Mouse (Mus musculus) myocyte (in vitro differentiated cells): ENCODE results near the gene Serpine1. TPM values are rescaled to one million over a fixed set of nuclear protein-coding genes. Genes with fewer than 3 reads are reported as not detected.

ENCODE experiments used
- H3K27me3 ChIP-seq: one replicate; pipeline ENCODE4 v1.6.1; 2011; ENCODE audit not compliant: control insufficient read depth, insufficient read depth, insufficient read length
- H3K36me3 ChIP-seq: one replicate; pipeline ENCODE4 v1.6.1; 2011; ENCODE audit not compliant: control insufficient read depth, insufficient read depth
- H3K4me2 ChIP-seq: one replicate; pipeline ENCODE4 v1.6.1; 2011; ENCODE audit warnings: low read depth, control low read depth
- H3K4me3 ChIP-seq: one replicate; pipeline ENCODE4 v1.5.1; 2011; ENCODE audit warnings: mild to moderate bottlenecking, control low read depth, moderate library complexity
- H3K79me2 ChIP-seq: one replicate; pipeline ENCODE4 v1.6.1; 2011; ENCODE audit not compliant: control insufficient read depth, insufficient read depth
- H3ac ChIP-seq: one replicate; pipeline ENCODE4 v1.6.1; 2011; ENCODE audit not compliant: control insufficient read depth, insufficient read length
- CEBPB ChIP-seq: IDR thresholded peaks from 2 replicates; pipeline ENCODE4 v1.6.1; 2011; ENCODE audit warnings: mild to moderate bottlenecking, moderate library complexity; ENCODE audit not compliant: poor library complexity, insufficient read depth, severe bottlenecking
- E2F4 ChIP-seq: IDR thresholded peaks from one replicate; pipeline ENCODE4 v1.6.1; 2011; ENCODE audit warnings: mild to moderate bottlenecking, control low read depth, moderate library complexity; ENCODE audit not compliant: insufficient read depth
- MAX ChIP-seq: IDR thresholded peaks from one replicate; pipeline ENCODE4 v1.6.1; 2011; ENCODE audit warnings: low read depth, mild to moderate bottlenecking, control low read depth
- MYOD1 ChIP-seq, 3 experiments: IDR thresholded peaks; one replicate each; pipeline ENCODE4 v1.6.1; 2011; ENCODE audit warnings: control low read depth in 2 of 3, low read depth in 2 of 3, mild to moderate bottlenecking in 2 of 3, moderate library complexity in 1 of 3; ENCODE audit not compliant: insufficient read length in 2 of 3, control insufficient read depth in 1 of 3
- MYOG ChIP-seq, 3 experiments: IDR thresholded peaks; one replicate each; pipeline ENCODE4 v1.6.1; 2011; ENCODE audit warnings: control low read depth in 2 of 3, low read depth in 2 of 3, mild to moderate bottlenecking in 2 of 3; ENCODE audit not compliant: insufficient read length in 2 of 3, control insufficient read depth in 1 of 3, insufficient read depth in 1 of 3
- POLR2A ChIP-seq: IDR thresholded peaks from one replicate; pipeline ENCODE4 v1.6.1; 2011; ENCODE audit warnings: low read depth, mild to moderate bottlenecking, control low read depth, moderate library complexity; ENCODE audit not compliant: insufficient read length
- POLR2AphosphoS2 ChIP-seq: IDR thresholded peaks from one replicate; pipeline ENCODE4 v1.6.1; 2011; ENCODE audit warnings: low read depth, control low read depth; ENCODE audit not compliant: insufficient read length
- REST ChIP-seq: IDR thresholded peaks from one replicate; pipeline ENCODE4 v1.6.1; 2011; ENCODE audit warnings: mild to moderate bottlenecking, control low read depth, moderate library complexity; ENCODE audit not compliant: insufficient read depth, insufficient read length
- SRF ChIP-seq: IDR thresholded peaks from one replicate; pipeline ENCODE4 v1.6.1; 2011; ENCODE audit warnings: low read depth; ENCODE audit not compliant: control insufficient read depth, insufficient read length
- TCF12 ChIP-seq: IDR thresholded peaks from one replicate; pipeline ENCODE4 v1.6.1; 2011; ENCODE audit warnings: mild to moderate bottlenecking, control low read depth; ENCODE audit not compliant: poor library complexity, insufficient read depth, severe bottlenecking
- TCF3 ChIP-seq: IDR thresholded peaks from one replicate; pipeline ENCODE4 v1.6.1; 2011; ENCODE audit warnings: low read depth, control low read depth; ENCODE audit not compliant: insufficient read length
- USF1 ChIP-seq: IDR thresholded peaks from one replicate; pipeline ENCODE4 v1.6.1; 2011; ENCODE audit warnings: low read depth, mild to moderate bottlenecking, control low read depth, moderate library complexity
- polyA plus RNA-seq: library from polyadenylated mRNA; unstranded; fragments of >200 nt; fragmentation: generic; extraction: Trizol; gene quantifications from one replicate; pipeline ENCODE4 v1.2.1, GENCODE M21; 2012; ENCODE audit warnings: missing spikeins

Serpine1 gene
- polyA plus RNA-seq, 1 experiment: 17.6 TPM

DNA sequence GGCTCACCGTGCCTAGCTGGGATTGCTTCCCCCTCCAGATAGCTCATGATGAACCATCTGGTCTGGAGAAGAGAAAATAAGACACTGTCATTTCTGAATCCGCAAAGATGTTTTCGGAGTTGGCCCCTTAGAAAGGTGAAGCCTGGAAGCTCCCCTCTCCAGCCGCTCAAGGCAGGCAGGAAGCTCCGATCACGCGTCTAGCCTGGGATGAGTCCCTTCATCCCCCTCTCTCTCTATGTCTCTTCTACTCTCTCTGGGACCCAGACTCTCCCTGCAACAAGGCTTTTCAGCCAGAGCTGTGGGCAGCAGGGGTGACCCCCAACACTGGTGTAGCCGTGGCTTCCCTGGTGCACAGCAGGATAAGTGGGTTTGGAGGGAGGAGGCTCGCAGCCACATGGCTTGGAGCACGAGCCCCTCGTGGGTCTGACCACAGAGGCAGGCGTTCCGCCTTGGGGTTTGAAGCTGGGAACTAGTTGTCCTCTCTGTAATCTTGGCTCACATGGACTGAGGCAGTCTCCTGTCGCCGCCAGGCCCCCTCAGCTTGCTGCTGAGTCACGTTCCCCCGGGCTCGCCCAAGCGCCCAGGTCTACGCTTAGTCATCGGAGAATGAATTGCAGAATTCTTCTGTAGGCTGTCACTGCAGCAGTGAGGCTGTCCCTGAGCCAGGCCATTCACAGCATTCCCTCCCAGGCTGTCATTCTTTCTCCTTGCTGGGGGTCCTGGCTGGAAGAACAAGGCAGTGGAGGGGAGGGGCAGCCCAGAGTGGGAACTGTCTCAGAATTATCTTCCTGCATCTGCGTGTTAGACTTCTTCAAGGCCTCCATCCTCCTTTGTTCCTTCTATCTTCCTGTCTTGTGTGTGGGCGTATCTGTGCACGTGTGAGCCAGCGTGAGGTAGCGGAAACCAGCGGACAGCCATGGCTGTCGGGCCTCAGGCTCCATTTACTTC, 30.8 kb upstream of the Serpine1 start:
- Histone ChIP-seq H3ac (no peak overlapping the region), H3K36me3 (no peaks in the 10 kb centered on the region), H3K4me2 (peak overlapping the region; percentile 88), H3K79me2 (no peaks in the 10 kb centered on the region), H3K4me3 (peak overlapping the region; percentile 7), H3K27me3 (no peaks in the 10 kb centered on the region)
- TF ChIP-seq SRF (no peak), POLR2AphosphoS2 (peak; percentile 29), E2F4 (no peak), MYOG (IDR thresholded peaks at IDR 0.05; ENCODE audit: control insufficient read depth in 1 of 3, insufficient read depth in 1 of 3, insufficient read length in 2 of 3, low read depth in 2 of 3) (no peak), POLR2A (peak; percentile 39), USF1 (peak; percentile 69), MYOD1 (IDR thresholded peaks at IDR 0.05; ENCODE audit: control insufficient read depth in 1 of 3, insufficient read length in 2 of 3, low read depth in 2 of 3) (peak in 1 of 3 experiments; percentile 0), MAX (no peak)

DNA sequence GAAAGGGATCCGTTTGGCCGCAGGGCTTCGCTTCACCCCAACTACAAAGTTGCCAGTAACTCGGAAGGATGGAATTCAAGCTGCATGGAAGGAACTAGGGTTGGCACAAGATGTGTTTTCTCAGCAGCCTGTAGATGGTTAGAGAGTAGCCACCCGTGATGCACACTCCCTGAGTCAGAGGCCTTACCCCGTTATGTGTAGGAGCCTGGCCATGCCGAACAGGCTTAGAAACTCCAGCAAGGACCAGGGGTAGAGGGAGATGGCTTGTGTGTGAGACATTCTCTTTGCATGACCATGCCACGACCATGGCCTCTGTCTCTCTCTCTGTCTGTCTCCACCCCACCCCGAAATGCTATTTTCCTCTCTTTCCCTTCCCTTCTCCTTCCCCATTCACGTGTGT, 30.0 kb upstream of the Serpine1 start:
- no peak for TF ChIP-seq TCF3
- TF ChIP-seq SRF: no peak
- Histone ChIP-seq H3K4me3 (peak overlapping the region; percentile 7), H3K27me3 (no peaks in the 10 kb centered on the region), H3K4me2 (peak overlapping the region; percentile 88), H3ac (no peak overlapping the region), H3K79me2 (no peaks in the 10 kb centered on the region), H3K36me3 (no peaks in the 10 kb centered on the region)

- Histone ChIP-seq H3K36me3 (no peaks in the 10 kb centered on the region), H3K79me2 (no peaks in the 10 kb centered on the region), H3K4me2 (peak overlapping the region; percentile 4), H3ac (no peak overlapping the region), H3K4me3 (no peak overlapping the region), H3K27me3 (no peaks in the 10 kb centered on the region)
- TF ChIP-seq USF1: no peak
- TF ChIP-seq MYOD1 (IDR thresholded peaks at IDR 0.05; ENCODE audit: control insufficient read depth in 1 of 3, insufficient read length in 2 of 3, low read depth in 2 of 3): no peak
- no peak for TF ChIP-seq REST
- TF ChIP-seq E2F4: no peak
- TF ChIP-seq POLR2A: no peak
- no peak for TF ChIP-seq CEBPB
- TF ChIP-seq SRF: no peak
- TF ChIP-seq TCF12: no peak
- TF ChIP-seq MYOG (IDR thresholded peaks at IDR 0.05; ENCODE audit: control insufficient read depth in 1 of 3, insufficient read depth in 1 of 3, insufficient read length in 2 of 3, low read depth in 2 of 3): no peak
- no peak for TF ChIP-seq MAX
- no peak for TF ChIP-seq TCF3
- no peak for TF ChIP-seq POLR2AphosphoS2
Observed at GRCm38 (mm10) chr5:137100660-137101059, 28.6 kb upstream of the Serpine1 start.

DNA sequence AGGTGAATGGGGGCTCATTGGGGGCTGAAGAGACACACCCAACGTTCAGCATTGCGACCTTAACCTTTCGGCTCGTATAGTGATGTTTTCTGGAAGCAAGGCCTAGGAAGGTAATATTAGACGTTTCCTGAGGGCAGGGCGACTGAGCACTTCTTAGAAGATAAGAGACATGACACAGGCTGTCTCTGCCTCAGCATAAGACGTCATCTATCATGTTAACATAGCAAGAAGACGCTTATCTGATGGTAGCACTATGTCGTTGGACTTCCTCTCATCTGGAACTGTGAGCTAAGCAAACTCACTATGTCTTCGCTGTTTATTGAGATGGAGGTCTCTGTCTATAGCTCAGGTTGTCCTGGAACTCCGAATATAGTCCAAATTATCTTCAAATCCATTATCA, 26.4 kb upstream of the Serpine1 start:
- Histone ChIP-seq H3K4me2 (no peak overlapping the region), H3K4me3 (no peak overlapping the region), H3ac (no peak overlapping the region), H3K27me3 (no peaks in the 10 kb centered on the region), H3K79me2 (no peaks in the 10 kb centered on the region), H3K36me3 (no peaks in the 10 kb centered on the region)
- no peak for TF ChIP-seq TCF12
- TF ChIP-seq E2F4: no peak
- TF ChIP-seq CEBPB: no peak
- TF ChIP-seq MYOD1 (IDR thresholded peaks at IDR 0.05; ENCODE audit: control insufficient read depth in 1 of 3, insufficient read length in 2 of 3, low read depth in 2 of 3): no peak
- TF ChIP-seq REST: no peak
- no peak for TF ChIP-seq POLR2AphosphoS2
- no peak for TF ChIP-seq SRF
- no peak for TF ChIP-seq MYOG (IDR thresholded peaks at IDR 0.05; ENCODE audit: control insufficient read depth in 1 of 3, insufficient read depth in 1 of 3, insufficient read length in 2 of 3, low read depth in 2 of 3)
- TF ChIP-seq TCF3: no peak

DNA sequence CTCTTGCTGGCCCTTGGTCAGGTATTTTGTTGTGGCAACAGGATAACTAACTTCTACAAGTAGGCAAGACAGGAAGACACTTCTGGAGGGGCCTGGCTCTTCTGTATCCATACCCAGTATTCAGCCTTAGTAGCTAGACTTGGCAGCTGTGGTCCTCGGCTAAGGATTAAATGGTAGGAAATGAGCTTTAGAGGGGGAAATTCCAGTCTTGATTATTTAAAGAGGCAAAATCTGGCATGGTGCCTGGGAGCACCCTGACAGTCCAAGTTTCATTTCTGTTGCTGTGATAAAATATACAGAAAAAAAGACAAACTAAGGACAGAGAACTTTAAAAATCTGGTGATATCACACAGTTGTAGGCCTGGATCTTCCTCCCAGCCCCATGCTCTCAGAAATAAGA, 24.0 kb upstream of the Serpine1 start:
- H3ac ChIP-seq: no peak overlapping the region
- H3K79me2 ChIP-seq: no peaks in the 10 kb centered on the region
- H3K4me2 ChIP-seq: no peak overlapping the region
- H3K4me3 ChIP-seq: no peak overlapping the region
- no peaks in the 10 kb centered on the region for H3K27me3 ChIP-seq
- TF ChIP-seq CEBPB: no peak
- TF ChIP-seq E2F4: no peak
- no peak for TF ChIP-seq USF1
- H3K36me3 ChIP-seq: no peaks in the 10 kb centered on the region
